Mouse (Mus musculus) fat pad, adult 2 months (tissue): ENCODE data around the gene Mtcl1.

Source experiments
- DNase-seq: peaks from one replicate; pipeline ENCODE4 v3.0.0-alpha.2; 2011; ENCODE audit warnings: low read depth, low spot score; ENCODE audit errors: extremely low read depth

Mtcl1 gene

GRCm38 (mm10) chr17:66365293-66365642, 84.3 kb downstream of the Mtcl1 start:
- no peak for DNase-seq

GRCm38 (mm10) chr17:66364525-66365292, 84.8 kb downstream of the Mtcl1 start:
- DNase-seq: no peak

DNA sequence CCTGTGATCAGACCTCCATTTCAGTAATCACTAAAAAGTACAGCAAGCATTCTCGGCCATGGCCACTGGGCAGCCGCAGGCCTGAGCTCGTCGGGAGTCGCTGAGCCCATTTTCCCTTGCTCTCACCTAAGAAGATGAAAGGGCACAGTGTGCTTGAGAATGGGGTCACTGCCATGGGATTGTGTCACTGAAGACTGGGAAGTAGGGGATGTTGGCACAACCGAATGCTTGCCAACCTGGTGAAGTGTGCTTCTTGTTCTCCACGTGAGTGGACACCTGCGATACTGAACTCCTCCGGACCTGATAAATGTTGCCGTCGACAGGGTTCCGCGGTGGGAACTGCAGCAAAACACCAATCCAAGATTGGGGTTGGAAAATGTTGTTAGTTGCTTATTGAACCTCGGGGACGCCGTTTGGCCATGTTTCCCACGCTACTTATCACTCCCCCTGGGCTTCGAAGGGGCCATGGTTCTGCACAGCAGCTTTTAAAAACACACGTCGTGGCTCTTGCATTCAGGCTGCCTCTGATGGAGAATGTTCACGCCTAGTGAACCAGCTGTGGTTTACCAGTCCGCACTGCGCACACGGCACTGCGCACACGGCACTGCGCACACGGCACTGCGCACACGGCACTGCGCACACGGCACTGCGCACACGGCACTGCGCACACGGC, 85.6 kb downstream of the Mtcl1 start:
- no peak for DNase-seq

DNA sequence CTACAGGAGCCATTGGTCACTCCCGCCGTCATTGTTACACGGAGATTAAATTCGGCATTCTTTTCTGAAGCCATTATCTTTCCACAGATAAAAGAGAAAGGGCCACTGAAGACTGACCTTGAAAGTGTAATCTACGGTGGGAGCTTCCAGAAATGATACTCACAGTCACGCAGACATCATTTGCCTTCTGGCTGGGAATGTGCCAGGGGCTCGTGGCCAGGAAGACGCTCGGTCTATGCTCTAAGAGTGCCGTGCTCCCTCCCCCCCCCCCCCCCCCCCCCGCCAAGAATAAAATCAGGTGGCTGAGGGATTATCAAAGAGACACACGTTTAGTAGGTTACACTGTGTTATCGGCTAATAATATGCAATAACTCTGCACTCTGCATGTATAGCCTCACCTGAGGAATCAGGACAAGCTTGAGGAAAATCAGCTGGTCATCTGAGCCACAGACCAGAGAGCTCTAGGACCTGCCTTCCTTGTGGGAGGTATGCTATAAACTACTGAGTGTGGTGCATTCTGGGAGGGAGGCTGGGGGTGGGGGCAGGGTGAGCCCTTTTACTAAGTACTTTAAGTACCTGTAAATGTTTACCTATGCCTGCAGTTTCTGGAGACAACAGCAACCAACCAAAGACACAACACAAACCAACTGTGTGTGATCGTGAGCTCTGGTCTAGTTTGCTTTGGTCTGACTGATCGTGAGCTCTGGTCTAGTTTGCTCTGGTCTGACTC, 87.1 kb downstream of the Mtcl1 start:
- no peak for DNase-seq

GRCm38 (mm10) chr17:66358026-66358978, 91.2 kb downstream of the Mtcl1 start:
- no peak for DNase-seq

DNA sequence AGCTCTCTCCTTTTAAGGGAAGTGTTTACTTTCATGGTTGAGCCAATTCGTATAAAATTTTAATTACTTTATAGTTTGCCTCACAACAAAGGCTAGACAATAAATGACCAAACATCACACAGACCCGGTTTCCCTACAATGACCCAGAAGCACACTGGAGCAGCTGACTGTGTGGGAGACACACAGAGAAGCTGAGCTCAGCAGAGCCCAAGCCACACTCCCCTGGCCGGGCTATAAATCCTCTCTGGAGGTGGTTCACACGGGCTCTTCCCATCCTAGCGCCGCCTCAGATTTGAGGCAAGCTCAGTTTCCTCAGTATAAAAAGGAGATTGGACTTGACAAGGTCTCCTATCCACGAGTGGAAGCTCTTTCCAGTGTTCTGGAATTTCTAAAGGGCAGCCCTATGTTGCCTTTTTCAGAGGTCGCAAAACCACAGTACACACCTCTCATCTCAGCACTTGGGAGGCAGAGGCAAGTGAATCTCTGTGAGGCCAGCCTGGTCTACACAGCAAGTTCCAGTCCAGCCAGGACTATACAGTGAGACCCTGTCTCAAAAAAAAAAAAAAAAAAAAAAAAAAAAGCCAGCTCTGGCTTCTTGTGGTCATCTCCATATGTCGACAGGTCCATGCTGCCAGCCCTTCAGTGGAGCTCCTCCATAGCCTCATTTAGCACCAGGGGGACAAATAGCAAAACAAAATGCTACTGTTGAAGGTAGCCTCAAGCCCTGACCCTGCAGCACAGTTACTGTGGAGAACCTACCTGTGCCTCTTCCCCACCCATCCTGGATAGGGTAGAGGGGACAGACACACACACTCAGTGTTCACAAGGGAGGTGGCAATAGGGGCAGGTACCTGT, 92.2 kb downstream of the Mtcl1 start:
- no peak for DNase-seq

- no peak for DNase-seq
Measured at GRCm38 (mm10) chr17:66353907-66354306, 95.6 kb downstream of the Mtcl1 start.

DNA sequence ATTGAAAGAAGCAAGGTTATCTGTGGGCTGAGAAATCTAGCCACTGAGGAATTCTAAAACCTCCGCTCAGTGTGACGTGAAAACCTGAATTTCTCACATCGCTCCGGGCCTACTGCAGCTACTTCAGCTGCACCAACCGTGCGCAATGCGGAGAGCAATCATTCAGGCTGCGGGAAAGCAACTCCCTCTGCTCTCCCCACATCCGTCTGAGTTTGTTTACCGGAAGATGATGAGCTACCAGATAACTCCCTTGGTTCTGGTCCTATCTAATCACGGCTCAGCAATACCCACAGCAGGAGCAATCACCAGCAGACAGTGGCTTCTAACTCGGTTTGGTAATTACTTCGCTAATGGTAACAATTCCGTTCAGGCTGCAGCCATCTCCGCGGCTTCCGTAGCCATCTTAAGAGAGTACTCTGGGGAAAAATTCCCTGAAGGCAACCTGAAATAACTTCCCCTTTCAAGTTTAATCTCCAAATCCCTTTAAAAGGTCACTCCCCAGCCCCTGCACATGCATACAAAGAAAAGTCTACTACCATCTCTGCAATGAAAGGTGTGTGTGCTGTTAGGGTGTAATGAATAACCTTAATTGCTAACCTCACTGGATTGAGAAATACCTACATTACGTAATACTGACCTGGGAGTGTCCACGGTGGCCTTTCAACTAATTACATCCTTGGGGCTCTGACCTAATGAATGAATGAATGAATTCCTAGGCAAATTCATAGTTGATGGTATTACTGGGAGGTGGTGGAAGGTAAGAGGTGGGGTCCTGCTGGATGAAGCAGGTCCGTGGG, 96.5 kb downstream of the Mtcl1 start:
- no peak for DNase-seq

GRCm38 (mm10) chr17:66352219-66352618, 97.3 kb downstream of the Mtcl1 start:
- DNase-seq: no peak

GRCm38 (mm10) chr17:66350689-66351088, 98.9 kb downstream of the Mtcl1 start:
- no peak for DNase-seq

- DNase-seq: no peak
Measured at GRCm38 (mm10) chr17:66350127-66350526, 99.4 kb downstream of the Mtcl1 start.

- DNase-seq: no peak
Measured at GRCm38 (mm10) chr17:66346378-66346777, 103.2 kb downstream of the Mtcl1 start.

DNA sequence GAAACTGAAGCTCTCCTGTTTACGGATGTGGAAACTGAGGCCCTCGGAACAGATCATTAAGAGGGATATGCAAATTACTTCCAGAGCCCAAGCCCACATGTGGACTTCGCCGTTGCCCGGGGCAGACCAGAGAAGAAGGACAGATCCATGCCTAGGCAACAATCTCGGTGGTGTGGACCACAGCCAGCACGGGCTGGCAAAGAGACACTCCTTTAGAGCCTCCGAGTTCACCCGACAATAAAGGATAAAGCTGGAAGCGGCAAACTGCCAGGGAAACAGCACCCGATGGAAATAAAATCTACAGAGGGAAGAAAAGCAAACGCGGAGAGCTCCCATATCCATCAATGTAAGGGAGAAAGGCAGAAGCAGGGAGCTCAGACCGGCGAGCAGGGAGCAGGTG, 103.9 kb downstream of the Mtcl1 start:
- DNase-seq: no peak

GRCm38 (mm10) chr17:66342932-66343331, 106.6 kb downstream of the Mtcl1 start:
- DNase-seq: no peak

GRCm38 (mm10) chr17:66341670-66342069, 107.9 kb downstream of the Mtcl1 start:
- DNase-seq: no peak

DNA sequence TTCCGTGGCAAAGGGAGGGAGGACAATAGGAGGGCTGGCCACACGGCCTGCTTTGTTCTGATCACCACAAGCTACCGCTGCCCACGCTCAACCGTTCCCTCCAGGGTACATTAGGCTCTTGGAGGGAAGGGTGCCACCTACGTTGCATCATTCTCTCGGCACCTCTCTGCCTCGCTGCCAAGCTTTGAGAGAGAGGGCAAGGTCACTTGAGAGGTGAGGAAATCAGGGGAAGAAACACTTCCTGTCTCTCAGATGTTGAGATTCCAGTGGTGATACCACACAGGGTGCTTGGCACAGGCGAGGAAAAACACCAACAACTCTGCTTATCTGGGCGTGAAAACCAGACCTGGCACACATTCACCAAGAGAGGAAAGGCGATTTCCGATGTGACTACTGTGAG, 108.8 kb downstream of the Mtcl1 start:
- DNase-seq: peak; percentile 45

DNA sequence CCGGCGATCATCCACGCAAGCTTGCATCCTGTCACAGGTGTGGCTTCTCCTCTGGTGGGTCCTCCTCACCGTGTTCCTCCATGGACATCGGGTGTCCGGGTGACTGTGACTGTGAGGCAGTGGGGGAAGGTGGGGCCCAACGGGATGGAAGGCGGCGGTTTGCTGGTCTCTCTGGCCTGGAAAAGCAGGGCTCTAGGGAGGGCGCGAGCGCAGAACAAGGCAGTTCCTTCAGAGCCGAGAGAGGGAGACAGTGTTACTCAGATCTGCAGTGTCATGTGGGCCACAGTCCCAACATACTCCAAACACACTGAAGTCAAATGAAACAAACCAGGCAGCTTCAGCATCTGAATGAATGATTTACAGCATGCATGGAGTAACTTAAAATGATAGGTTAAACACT, 111.6 kb downstream of the Mtcl1 start:
- DNase-seq: no peak

DNA sequence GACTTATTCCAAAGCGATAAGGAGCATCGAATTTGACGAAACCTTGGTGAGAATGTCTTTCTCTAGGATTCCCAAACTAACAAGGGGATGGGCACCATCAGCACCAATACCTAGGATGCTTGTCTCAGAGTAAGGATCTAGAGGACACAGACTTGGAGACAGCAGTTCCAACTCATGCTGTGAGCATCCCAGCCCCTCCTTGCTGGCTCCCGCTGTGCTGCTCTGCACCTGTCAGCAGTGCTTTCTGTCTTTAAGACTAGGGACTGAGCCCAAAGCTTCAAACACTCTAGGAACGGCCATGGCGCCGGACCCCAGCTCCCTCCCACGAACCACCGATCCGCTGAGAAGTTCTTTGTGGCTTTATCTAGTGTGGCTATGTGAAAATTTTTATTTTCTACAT, 114.0 kb downstream of the Mtcl1 start:
- DNase-seq: no peak

DNA sequence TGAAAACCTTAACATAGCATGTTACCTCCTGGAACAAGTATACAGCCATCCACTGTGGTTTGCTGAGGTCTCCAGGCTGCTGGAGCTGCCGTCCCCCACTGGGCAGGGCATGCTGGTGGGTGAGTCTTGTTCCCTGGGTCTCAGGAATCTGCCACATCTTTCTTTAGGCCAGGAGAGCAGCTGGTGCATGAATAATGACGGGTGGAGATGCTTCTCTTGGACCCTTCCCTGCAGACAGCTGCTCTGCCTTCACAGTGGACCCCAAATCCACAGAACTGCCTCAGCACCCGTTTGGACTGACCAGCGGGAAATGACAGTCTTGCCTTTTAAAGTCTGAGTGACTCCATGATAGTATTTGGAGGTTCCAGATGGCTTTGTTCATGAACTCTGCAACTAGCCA, 114.7 kb downstream of the Mtcl1 start:
- DNase-seq: no peak
